Mouse (Mus musculus): Measurements from ENCODE around the gene Ddt.
"Not testable (repeated sequence)": the region's sequence is repeated elsewhere in the genome, so short reads cannot be mapped to it uniquely, and the experiment has no call there.

Ddt gene

DNA sequence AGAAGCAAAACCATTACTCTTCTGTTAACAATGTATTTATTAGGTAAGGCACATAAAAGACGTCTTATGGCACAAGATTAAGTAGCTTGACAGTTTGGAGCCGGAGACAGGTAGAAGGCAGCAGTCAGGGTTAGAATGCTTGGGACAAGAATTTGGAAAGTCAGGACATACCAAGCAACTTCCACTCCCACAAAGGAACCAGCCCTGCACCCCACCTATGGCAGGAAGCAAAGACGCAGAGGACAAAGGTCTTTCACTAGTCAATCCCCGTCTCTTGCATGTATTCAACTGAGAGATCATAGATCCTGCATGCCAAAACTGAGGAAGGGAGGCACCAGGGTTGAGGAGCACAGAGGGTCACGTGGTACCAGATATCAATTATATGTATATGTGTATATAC lies 888 bp upstream of the Ddt start:
- no peak for DNase-seq (ENCODE audit: low read depth, low spot score)

DNA sequence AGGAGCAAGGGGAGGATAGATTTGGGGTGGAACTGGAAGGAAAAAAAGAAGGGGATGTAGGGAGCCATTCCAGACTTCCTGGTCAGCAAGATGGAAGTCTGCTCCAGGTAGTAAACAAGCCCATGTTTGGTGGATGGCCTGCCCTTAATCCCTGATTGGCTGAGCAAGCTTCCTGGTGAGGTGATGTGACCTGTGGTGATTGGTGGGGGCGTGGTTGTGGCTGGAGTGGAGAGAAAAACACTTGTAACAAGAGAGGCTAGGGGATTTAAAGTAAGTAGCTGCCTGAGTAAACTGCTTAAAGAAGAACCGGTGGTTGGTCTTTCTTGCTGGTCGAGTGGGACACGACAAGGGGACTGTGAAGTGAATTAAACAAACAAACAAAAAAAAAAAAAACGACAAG lies 5.5 kb downstream of the Ddt start:
- DNase-seq (ENCODE audit: low read depth, low spot score), result not testable (repeated sequence)

DNA sequence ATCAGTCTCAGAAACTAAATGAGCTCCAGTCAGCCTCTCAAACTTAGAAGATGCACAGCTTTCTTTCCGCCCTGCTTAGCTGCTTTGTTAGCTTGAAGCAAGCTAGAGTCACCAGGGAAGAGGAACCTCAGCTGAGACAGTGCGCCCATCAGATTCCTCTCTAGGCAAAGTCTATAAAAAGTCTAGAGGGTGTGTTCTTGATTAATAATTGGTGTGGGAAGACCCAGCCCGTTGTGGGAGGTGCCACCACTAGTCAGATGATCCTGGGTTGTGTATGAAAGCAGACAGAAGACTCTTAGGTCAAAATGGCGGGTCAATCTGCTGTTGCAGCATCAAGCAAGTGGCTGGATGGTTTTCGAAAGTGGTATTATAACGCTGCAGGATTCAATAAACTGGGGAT lies 6.4 kb downstream of the Ddt start:
- DNase-seq (ENCODE audit: low read depth, low spot score), result no peak

DNA sequence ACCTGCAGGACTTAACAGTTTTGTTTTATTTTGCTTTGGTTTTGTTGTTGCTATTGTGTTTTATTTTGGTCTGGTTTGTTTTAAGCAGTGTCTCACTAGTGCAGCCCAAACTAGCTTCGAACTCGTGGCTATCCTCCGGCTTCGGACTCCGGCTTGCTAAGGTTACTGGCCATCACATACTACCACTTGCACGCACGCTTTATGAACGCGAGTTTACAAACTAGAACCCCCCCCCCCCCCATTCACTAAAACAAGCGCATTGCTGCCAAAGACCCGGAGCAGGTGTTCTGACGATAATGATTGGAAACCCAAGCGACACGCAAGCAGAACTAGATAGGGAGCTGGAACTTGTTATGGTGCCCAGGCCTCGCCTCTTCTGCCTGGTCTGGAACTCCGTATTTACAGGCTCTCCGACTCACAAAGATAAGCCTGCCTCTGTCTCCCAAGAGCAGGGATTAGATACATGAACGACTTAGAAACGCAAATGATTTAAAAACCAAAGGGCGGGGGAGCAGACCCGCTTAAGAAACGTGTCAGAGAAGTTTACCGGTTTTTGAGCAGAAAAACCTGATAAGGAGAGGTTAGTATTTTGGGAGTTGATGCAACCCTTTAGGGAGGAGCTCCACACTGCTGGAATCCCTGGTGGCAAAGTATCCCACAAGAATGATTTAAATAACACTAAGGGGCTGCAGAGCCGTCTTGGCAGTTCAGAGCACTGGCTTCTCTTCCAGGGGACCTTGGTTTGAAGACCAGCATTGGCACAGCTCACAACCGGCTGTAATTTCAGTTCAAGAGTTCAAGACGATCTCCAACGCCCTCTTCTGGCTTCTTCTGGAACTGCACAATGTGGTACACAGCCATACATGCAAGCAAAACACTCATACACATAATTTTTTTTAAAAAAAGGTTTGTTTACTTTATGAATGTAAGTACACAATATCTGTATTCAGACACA lies 8.4 kb downstream of the Ddt start:
- peak; percentile 93 for DNase-seq (ENCODE audit: low read depth, low spot score)

DNA sequence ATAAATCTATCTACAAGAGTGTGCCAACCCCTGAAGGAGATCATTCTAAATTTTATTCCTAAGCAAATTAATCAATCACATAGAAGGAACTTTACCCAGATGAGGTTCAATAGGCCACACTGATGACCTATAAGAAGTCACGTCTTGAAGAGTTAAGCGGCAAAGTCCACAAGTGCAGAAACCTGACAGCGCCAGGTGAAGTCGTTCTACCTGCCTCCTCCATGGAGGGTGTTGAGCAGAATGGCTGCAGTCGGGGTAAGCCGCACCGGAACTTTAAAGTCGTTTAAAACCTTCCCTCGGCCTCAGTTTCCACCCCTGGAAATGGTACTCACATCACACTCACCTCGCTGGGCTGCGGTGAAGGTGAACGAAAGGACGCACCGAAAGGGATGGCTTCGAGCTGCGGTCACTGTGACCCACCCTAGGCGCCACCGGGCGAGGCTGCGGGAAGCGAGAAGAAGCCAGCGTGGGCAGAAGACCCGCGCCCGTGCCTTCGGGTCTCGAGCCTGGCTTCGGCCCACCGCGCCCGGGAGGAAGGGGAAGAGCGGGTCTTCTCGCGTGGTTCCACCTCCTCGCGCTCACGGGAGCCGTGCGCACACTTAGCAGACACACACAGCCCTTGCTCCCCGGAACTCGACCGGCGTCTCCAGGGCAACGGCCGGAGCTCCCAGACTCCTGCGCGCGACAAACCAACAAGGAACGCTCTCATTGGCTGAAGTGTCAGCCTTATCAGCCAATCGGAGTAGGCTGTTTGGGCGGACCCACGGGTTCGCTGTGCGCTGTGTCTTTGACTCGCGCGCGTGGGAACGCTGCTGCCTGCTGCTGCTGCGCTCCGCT lies 9.3 kb downstream of the Ddt start, which contains the start of gene Cabin1:
Gene Cabin1, minus strand, starts transcription at position 660 of the 837 bp plus-strand sequence.
- DNase-seq (ENCODE audit: low read depth, low spot score), result peak; percentile 97

DNA sequence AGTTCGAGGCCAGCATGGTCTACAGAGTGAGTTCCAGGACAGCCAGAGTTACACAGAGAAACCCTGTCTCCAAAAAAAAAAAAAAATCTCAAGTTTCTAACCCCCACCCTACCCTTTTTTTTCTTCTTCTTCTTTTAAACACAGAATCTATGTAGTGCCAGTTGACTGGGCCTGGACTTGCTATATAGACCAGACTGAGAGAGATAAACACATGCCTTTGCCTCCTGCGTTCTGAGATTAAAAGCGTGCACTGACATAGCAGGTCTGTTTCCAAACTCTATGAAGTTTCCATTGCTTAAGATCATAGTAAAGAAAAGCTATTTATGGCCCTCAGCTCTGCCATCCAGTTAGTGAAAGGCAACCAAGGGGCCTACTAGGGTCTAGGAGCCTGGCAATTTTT lies 10.8 kb downstream of the Ddt start:
- peak; percentile 25 for DNase-seq (ENCODE audit: low read depth, low spot score)

DNA sequence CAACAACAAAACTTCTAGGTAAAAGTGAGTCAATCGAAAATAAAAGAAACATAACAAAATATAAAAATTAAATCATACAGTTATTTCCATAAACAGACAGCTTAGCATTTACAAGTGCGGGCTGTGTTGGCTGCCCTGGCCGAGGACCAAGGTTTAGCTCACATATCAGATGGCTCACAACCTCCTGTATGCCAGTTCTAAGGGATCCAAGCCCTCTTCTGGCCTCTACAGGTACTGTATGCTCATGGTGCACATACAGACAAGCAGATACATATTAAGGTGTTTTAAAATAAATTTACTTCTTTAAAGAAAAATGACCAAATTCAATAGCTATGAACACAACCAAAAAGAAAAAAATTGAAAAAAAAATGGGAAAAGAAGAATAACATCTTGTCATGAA lies 12.9 kb downstream of the Ddt start:
- DNase-seq (ENCODE audit: low read depth, low spot score), result no peak

DNA sequence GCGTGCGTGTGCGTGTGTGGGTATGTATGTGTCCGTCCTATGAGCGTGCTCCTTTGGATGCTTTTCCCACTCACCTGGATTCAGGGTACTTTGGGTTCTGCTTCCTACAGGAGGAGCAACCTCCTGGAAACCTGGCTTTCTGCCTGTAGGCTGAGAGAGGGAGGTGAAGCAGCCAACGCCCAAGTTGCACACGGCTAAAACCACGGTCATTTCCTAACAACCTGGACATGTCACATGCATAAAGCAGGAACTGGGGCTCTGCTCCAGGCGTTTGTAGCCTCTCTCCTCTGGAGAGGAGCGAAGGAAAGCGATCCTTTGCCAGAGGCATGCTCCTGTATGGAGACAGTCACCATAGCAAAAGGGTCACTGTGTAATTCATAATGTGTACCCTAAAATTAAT lies 16.5 kb downstream of the Ddt start:
- DNase-seq (ENCODE audit: low read depth, low spot score), result no peak

DNA sequence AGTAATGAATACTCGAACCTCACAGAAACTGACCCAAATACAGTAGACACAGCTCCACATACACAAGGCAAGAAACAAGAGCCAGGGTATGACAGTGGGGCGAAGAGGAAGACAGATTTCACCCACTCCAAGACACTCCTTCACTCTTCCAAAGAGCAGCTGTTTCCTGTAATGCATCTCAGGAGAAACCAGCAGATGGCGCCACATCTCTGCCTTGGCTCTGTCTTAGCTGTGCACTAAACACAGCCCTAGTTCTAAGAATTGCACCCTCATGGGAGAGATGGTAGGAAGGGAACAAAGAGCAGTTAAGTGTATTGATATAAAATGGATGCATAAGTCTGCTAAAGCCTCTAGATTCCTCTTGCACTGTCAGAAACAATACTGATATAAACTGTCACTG lies 29.2 kb downstream of the Ddt start:
- peak; percentile 69 for DNase-seq (ENCODE audit: low read depth, low spot score)

DNA sequence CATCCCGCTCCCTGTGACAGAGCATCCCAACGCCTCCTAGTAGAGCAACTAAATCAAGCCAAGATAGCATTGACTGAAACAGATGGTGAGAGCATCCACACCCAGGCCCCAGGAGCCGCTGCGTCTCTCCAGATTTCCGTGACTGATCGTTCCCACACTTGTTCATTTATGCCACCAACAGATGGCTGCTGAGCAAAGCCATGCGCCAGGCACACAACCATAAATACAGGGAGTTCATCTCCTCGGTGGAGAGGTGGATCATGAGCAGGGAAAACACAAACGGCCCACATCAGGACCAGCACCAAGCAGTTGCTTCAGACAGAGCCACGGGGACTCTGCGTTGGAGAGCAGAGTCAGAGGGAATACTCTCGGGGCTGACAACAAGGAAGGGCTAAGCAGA lies 29.8 kb downstream of the Ddt start:
- no peak for DNase-seq (ENCODE audit: low read depth, low spot score)

DNA sequence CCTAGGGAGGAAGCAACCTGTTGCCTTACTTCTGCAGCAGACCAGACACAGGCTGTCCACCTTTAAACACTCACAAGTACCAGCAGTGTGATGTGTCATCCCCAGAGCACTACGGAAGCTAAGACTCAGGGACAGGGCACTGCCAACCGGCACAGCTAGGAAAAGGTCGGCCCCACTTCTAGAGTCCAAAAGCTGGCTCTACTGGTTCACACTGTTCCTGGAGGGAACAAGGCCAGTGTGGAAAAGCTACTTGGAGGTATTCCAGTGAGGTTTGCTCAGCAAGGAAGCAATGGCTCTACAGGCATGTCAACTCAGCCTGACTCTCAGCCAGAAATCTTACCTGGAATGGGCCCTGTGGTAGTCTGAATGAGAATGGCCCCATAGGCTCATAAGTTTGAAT lies 32.3 kb downstream of the Ddt start:
- DNase-seq (ENCODE audit: low read depth, low spot score), result no peak

DNA sequence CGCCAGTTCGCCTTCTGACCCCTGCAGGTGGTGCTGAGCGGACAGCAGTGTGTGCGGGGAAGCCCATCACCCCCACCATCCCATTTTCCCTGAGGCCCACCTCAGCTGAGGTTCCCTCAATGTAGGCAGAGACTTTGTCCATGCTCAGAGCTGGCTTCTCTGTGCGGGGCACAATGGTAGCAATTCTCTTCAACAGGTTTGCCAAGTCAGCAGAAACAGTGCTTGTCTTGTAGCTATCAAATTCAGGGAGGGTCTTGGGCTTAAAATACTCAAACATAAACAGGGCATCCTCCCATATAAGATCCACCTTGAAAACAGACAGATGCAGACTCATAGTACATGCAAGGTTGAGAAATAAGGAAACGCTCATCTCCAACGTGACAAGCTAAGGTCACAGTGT lies 47.8 kb downstream of the Ddt start:
- DNase-seq (ENCODE audit: low read depth, low spot score), result no peak

All from c-Kit-negative CD71-positive TER-119-positive erythroid progenitor cells, embryonic 14.5 days (primary cell).